In the genomic region with DNA sequence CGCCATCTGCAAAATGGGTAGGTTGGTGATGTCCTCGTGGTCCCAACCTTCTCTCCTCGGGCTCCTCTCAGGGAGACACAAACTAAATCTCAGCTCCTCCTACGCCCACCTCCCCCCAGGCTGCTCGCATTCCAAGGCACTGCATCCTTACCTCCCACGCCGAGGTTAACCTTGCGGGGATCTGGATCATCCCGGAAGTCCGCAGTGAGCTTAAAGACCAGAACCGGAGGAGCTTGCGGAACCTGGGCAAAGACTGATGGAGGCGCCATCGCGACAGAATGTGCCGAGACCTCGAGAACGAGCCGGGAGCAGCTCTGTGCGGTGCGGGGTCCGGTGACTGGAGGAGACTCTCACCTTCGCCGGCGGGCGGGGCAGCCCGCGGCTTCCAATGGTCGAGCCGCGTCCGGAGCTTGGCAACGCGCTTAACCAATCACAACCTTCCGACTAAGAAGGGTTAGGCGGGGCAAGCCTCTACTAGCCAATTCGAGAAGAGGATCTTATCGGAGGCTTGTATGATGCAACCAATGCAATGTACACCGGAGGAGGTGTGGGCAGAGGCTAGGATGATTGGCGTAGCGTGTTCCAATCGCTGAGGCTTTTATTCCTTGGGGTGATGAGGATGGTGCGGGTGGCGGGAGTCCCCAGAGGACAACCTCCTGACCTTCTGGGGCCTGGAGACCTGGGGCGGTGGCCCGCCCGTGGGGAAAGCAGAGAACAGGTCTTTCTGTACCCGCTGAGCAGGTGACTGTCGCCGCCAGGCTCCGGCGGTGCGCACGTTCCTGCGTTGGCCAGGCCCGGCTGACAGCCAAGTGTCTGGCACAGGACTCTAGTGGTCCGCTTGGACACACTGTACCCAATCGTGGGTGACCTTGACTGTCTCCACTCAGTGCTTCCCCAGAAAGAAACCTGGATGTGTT, we compare ENCODE assay signal across 7 mouse cellular contexts. TPM values are rescaled to one million over a fixed set of nuclear protein-coding genes. Genes with fewer than 3 reads are reported as not detected.
DNase-seq lines count a peak whose midpoint lies in the region; ATAC-seq lines count a peak whose summit lies in the region.

A gene (minus strand): TSS at position 419 of the 917 bp plus-strand sequence.

- H3K4me1 ChIP-seq in intestine, embryonic 15.5 days (replicated peaks), result peaks cover 21% of the 10 kb centered on the region
- H3K4me1 ChIP-seq in midbrain, embryonic 10.5 days, result peaks cover 62% of the 10 kb centered on the region

- DNase-seq in adrenal gland, adult 2 months, result peak; percentile 97
- peak; percentile 89 for DNase-seq in embryo, embryonic 11.5 days (ENCODE audit: low read depth, low spot score)
- peak; percentile 87 to 92 for DNase-seq in gastrocnemius, postnatal 36 days
- peak; percentile 96 to 99 for DNase-seq in left cerebral cortex, postnatal 25 days (ENCODE audit: low spot score in 2 of 2)
- DNase-seq in midbrain, embryonic 10.5 days (ENCODE audit: low spot score), result peak; percentile 93
- DNase-seq in right cerebral cortex, postnatal 4 days, result peak; percentile 89

- no peaks in the 10 kb centered on the region for H3K36me3 ChIP-seq in intestine, embryonic 15.5 days
- no peaks in the 10 kb centered on the region for H3K36me3 ChIP-seq in midbrain, embryonic 10.5 days

- no peaks in the 10 kb centered on the region for H3K27me3 ChIP-seq in intestine, embryonic 15.5 days (replicated peaks)
- peaks cover 27% of the 10 kb centered on the region for H3K27me3 ChIP-seq in midbrain, embryonic 10.5 days (ENCODE audit: low read depth, poor library complexity, severe bottlenecking)

- peak within 1 kb of the TSS; percentile 67 for H3K4me3 ChIP-seq in intestine, embryonic 15.5 days (replicated peaks)
- H3K4me3 ChIP-seq in midbrain, embryonic 10.5 days, result peak within 1 kb of the TSS; percentile 81

- H3K4me2 ChIP-seq in intestine, embryonic 15.5 days (replicated peaks), result peak within 1 kb of the TSS; percentile 82

- WGBS in intestine, embryonic 15.5 days, result under 1% methylated on average over 58 of the region's 58 CpGs
- WGBS in midbrain, embryonic 10.5 days, result under 1% methylated on average over 58 of the region's 58 CpGs

- H3K9me3 ChIP-seq in intestine, embryonic 15.5 days, result no peaks in the 10 kb centered on the region
- no peaks in the 10 kb centered on the region for H3K9me3 ChIP-seq in midbrain, embryonic 10.5 days (replicated peaks)

- intact Hi-C loops in gastrocnemius, postnatal 36 days (cut with DNase I), result no loop called here
- intact Hi-C loops in left cerebral cortex, postnatal 25 days (cut with DNase I), result loop anchor here (5.0 kb wide), 1 partner anchor 228 kb away; a partner anchor contains a TSS

- ATAC-seq in intestine, embryonic 15.5 days, result peak; percentile 99

- H3K27ac ChIP-seq in intestine, embryonic 15.5 days, result peak within 1 kb of the TSS; percentile 48; the same call in 1 of the 2 replicates
- peak within 1 kb of the TSS; percentile 92 for H3K27ac ChIP-seq in midbrain, embryonic 10.5 days (replicated peaks)

- H3K9ac ChIP-seq in intestine, embryonic 15.5 days, result peak within 1 kb of the TSS; percentile 56

RNA-seq across cellular contexts. Expression of the gene that starts here (rescaled TPM):
- 100 to 1,000 TPM; 153 to 283 TPM for total RNA-seq in adrenal gland, adult 2 months (2021)
- 55.8 and 96.7 TPM in 2 replicates for polyA plus RNA-seq in adrenal gland, adult 2 months (2012; rRNA removed)
- 100 to 1,000 TPM; 336 to 420 TPM for total RNA-seq in gastrocnemius, postnatal 36 days (2021)
- polyA plus RNA-seq in intestine, embryonic 15.5 days (2015; fragmentation: Nextera tagmentation; extraction: Ambion mirVana), result 58.7 and 60.7 TPM in 2 replicates
- total RNA-seq in left cerebral cortex, postnatal 25 days (2021), result 100 to 1,000 TPM; 340 to 351 TPM
- 59.0 and 60.2 TPM in 2 replicates for polyA plus RNA-seq in midbrain, embryonic 10.5 days (2016; fragmentation: Nextera tagmentation; extraction: Ambion mirVana)

Comparison
In these comparisons a context has a peak if more than half of its experiments do, and no peak if none do; other contexts are left out.
1. Peak in every context shown above with its lines: DNase-seq, ATAC-seq, H3K4me3 ChIP-seq and H3K27ac ChIP-seq.